Mouse (Mus musculus): ENCODE measurements around the gene Zfp398. TPM values are rescaled to one million over a fixed set of nuclear protein-coding genes. Genes with fewer than 3 reads are reported as not detected.

Gene Zfp398
- total and polyA plus RNA-seq, 2 experiments from 2014 or later: 2.9 to 9.1 TPM

GRCm38 (mm10) chr6:47827462-47827861 is 8.0 kb upstream of the Zfp398 start:
- H3K4me3 ChIP-seq (ENCODE audit: low read depth, low read length): no peak overlapping the region
- H3K27me3 ChIP-seq (ENCODE audit: control insufficient read depth, insufficient read depth, low read length): no peaks in the 10 kb centered on the region
- H3K9ac ChIP-seq (replicated peaks; ENCODE audit: low read depth, low read length): no peak overlapping the region
- no peak overlapping the region for H3K27ac ChIP-seq (ENCODE audit: low read depth)
- no peaks in the 10 kb centered on the region for H3K4me1 ChIP-seq (ENCODE audit: control insufficient read depth, insufficient read depth)
- H3K36me3 ChIP-seq (replicated peaks; ENCODE audit: control insufficient read depth, insufficient read depth, low read length): no peaks in the 10 kb centered on the region; the same call in 1 of the 2 replicates
- WGBS: 93% methylated on average over 4 of the region's 4 CpGs
- no peak overlapping the region for H3K4me2 ChIP-seq (ENCODE audit: low read depth, low read length)
- TF ChIP-seq EP300 (IDR thresholded peaks at IDR 0.05; ENCODE audit: low read depth): no peak
- TF ChIP-seq CTCF (IDR thresholded peaks at IDR 0.05; ENCODE audit: low read depth): no peak
- ATAC-seq (ENCODE audit: insufficient read depth, low read depth): no peak
- no peaks in the 10 kb centered on the region for H3K9me3 ChIP-seq (replicated peaks; ENCODE audit: control insufficient read depth, low read length)
- no peak for DNase-seq (ENCODE audit: low spot score)

- no peaks in the 10 kb centered on the region; the same call in 1 of the 2 replicates for H3K36me3 ChIP-seq (replicated peaks; ENCODE audit: control insufficient read depth, insufficient read depth, low read length)
- ATAC-seq (ENCODE audit: insufficient read depth, low read depth) (no peak), DNase-seq (ENCODE audit: low spot score) (peak; percentile 71)
- no peaks in the 10 kb centered on the region for H3K4me1 ChIP-seq (ENCODE audit: control insufficient read depth, insufficient read depth)
- no peak overlapping the region for H3K4me2 ChIP-seq (ENCODE audit: low read depth, low read length)
- H3K9me3 ChIP-seq (replicated peaks; ENCODE audit: control insufficient read depth, low read length): no peaks in the 10 kb centered on the region
- WGBS: 24% methylated on average over 1 of the region's 1 CpGs
- no peak overlapping the region for H3K27ac ChIP-seq (ENCODE audit: low read depth)
- TF ChIP-seq CTCF (IDR thresholded peaks at IDR 0.05; ENCODE audit: low read depth) (peak; percentile 67), EP300 (IDR thresholded peaks at IDR 0.05; ENCODE audit: low read depth) (no peak)
- H3K9ac ChIP-seq (replicated peaks; ENCODE audit: low read depth, low read length): no peak overlapping the region
- no peak overlapping the region for H3K4me3 ChIP-seq (ENCODE audit: low read depth, low read length)
- no peaks in the 10 kb centered on the region for H3K27me3 ChIP-seq (ENCODE audit: control insufficient read depth, insufficient read depth, low read length)
Measured at GRCm38 (mm10) chr6:47828950-47829349, 6.5 kb upstream of the Zfp398 start.

GRCm38 (mm10) chr6:47830104-47831078 is 5.1 kb upstream of the Zfp398 start, which contains the start of gene Zfp786:
Gene Zfp786, minus strand, starts transcription at chr6:47830867.
- Histone ChIP-seq H3K9me3 (replicated peaks; ENCODE audit: control insufficient read depth, low read length) (no peaks in the 10 kb centered on the region), H3K4me3 (ENCODE audit: low read depth, low read length) (peak within 1 kb of the TSS; percentile 98), H3K27ac (ENCODE audit: low read depth) (peak within 1 kb of the TSS; percentile 67), H3K36me3 (replicated peaks; ENCODE audit: control insufficient read depth, insufficient read depth, low read length) (no peaks in the 10 kb centered on the region), H3K27me3 (ENCODE audit: control insufficient read depth, insufficient read depth, low read length) (no peaks in the 10 kb centered on the region), H3K9ac (replicated peaks; ENCODE audit: low read depth, low read length) (peak within 1 kb of the TSS; percentile 86), H3K4me2 (ENCODE audit: low read depth, low read length) (peak within 1 kb of the TSS; percentile 90), H3K4me1 (ENCODE audit: control insufficient read depth, insufficient read depth) (no peaks in the 10 kb centered on the region)
- ATAC-seq (ENCODE audit: insufficient read depth, low read depth) (peak; percentile 89), DNase-seq (ENCODE audit: low spot score) (peak; percentile 74)
- WGBS: 1% methylated on average over 64 of the region's 64 CpGs
- no peak for TF ChIP-seq EP300 (IDR thresholded peaks at IDR 0.05; ENCODE audit: low read depth)
- peak; percentile 93 for TF ChIP-seq CTCF (IDR thresholded peaks at IDR 0.05; ENCODE audit: low read depth)

GRCm38 (mm10) chr6:47832220-47832619 is 3.2 kb upstream of the Zfp398 start:
- no peak overlapping the region for H3K9ac ChIP-seq (replicated peaks; ENCODE audit: low read depth, low read length)
- no peak overlapping the region for H3K27ac ChIP-seq (ENCODE audit: low read depth)
- no peak overlapping the region for H3K4me2 ChIP-seq (ENCODE audit: low read depth, low read length)
- 78% methylated on average over 1 of the region's 1 CpGs for WGBS
- ATAC-seq (ENCODE audit: insufficient read depth, low read depth) (no peak), DNase-seq (ENCODE audit: low spot score) (no peak)
- no peak overlapping the region for H3K4me3 ChIP-seq (ENCODE audit: low read depth, low read length)
- no peaks in the 10 kb centered on the region for H3K36me3 ChIP-seq (replicated peaks; ENCODE audit: control insufficient read depth, insufficient read depth, low read length)
- TF ChIP-seq EP300 (IDR thresholded peaks at IDR 0.05; ENCODE audit: low read depth): no peak
- TF ChIP-seq CTCF (IDR thresholded peaks at IDR 0.05; ENCODE audit: low read depth): no peak
- no peaks in the 10 kb centered on the region for H3K27me3 ChIP-seq (ENCODE audit: control insufficient read depth, insufficient read depth, low read length)
- peaks cover 7% of the 10 kb centered on the region for H3K4me1 ChIP-seq (ENCODE audit: control insufficient read depth, insufficient read depth)
- no peaks in the 10 kb centered on the region for H3K9me3 ChIP-seq (replicated peaks; ENCODE audit: control insufficient read depth, low read length)

GRCm38 (mm10) chr6:47835984-47836521 is 592 bp downstream of the Zfp398 start:
- H3K4me3 ChIP-seq (ENCODE audit: low read depth, low read length): peak overlapping the region; percentile 90
- H3K4me2 ChIP-seq (ENCODE audit: low read depth, low read length): peak overlapping the region; percentile 85
- no peaks in the 10 kb centered on the region for H3K9me3 ChIP-seq (replicated peaks; ENCODE audit: control insufficient read depth, low read length)
- ATAC-seq (ENCODE audit: insufficient read depth, low read depth) (peak; percentile 72), DNase-seq (ENCODE audit: low spot score) (no peak)
- under 1% methylated on average over 49 of the region's 49 CpGs for WGBS
- H3K9ac ChIP-seq (replicated peaks; ENCODE audit: low read depth, low read length): peak overlapping the region; percentile 96
- TF ChIP-seq CTCF (IDR thresholded peaks at IDR 0.05; ENCODE audit: low read depth): no peak
- no peak for TF ChIP-seq EP300 (IDR thresholded peaks at IDR 0.05; ENCODE audit: low read depth)
- peaks cover 14% of the 10 kb centered on the region for H3K4me1 ChIP-seq (ENCODE audit: control insufficient read depth, insufficient read depth)
- H3K27ac ChIP-seq (ENCODE audit: low read depth): peak overlapping the region; percentile 97
- H3K36me3 ChIP-seq (replicated peaks; ENCODE audit: control insufficient read depth, insufficient read depth, low read length): 0 out of 2 replicates have a peak, but pooled peaks cover 9% of the 10 kb centered on the region
- no peaks in the 10 kb centered on the region for H3K27me3 ChIP-seq (ENCODE audit: control insufficient read depth, insufficient read depth, low read length)
